Mouse (Mus musculus) kidney, embryonic 14.5 days (tissue): ENCODE results near the gene Dtx1. TPM values are rescaled to one million over a fixed set of nuclear protein-coding genes. Genes with fewer than 3 reads are reported as not detected.

Experiments used
- ATAC-seq: fragments of 200-750 bp; cut with Nextera tagmentation; 2 replicates; pipeline ENCODE4 v1.8.0; 2017; ENCODE audit warnings: moderate number of reproducible peaks, mild to moderate bottlenecking, moderate TSS enrichment, moderate library complexity; ENCODE audit not compliant: low FRiP score, low TSS enrichment
- H3K27ac ChIP-seq: fragments of 300-500 bp; sonication (generic); 2 replicates; pipeline ENCODE4 v1.5.1; 2014; ENCODE audit warnings: low read depth, mild to moderate bottlenecking, low read length, moderate library complexity, mixed read lengths
- H3K27me3 ChIP-seq: fragments of 300-500 bp; sonication (generic); 2 replicates; pipeline ENCODE4 v1.6.1; 2014; ENCODE audit warnings: mild to moderate bottlenecking, low read length; ENCODE audit not compliant: control insufficient read depth, insufficient read depth
- H3K36me3 ChIP-seq: fragments of 300-500 bp; sonication (generic); 2 replicates; pipeline ENCODE4 v1.6.1; 2014; ENCODE audit warnings: low read length, mixed read lengths; ENCODE audit not compliant: control insufficient read depth, insufficient read depth
- H3K4me1 ChIP-seq: fragments of 300-500 bp; sonication (generic); 2 replicates; pipeline ENCODE4 v1.6.1; 2014; ENCODE audit warnings: low read length, mixed read lengths; ENCODE audit not compliant: control insufficient read depth, insufficient read depth
- H3K4me2 ChIP-seq: fragments of 300-500 bp; sonication (generic); replicated peaks from 2 replicates; pipeline ENCODE4 v1.6.1; 2014; ENCODE audit warnings: low read depth, mild to moderate bottlenecking, low read length
- H3K4me3 ChIP-seq: fragments of 300-500 bp; sonication (generic); 2 replicates; pipeline ENCODE4 v1.5.1; 2014; ENCODE audit warnings: mild to moderate bottlenecking, low read length
- H3K9ac ChIP-seq: fragments of 300-500 bp; sonication (generic); 2 replicates; pipeline ENCODE4 v1.6.1; 2014; ENCODE audit warnings: low read depth, mild to moderate bottlenecking, low read length, moderate library complexity
- H3K9me3 ChIP-seq: fragments of 300-500 bp; sonication (generic); 2 replicates; pipeline ENCODE4 v1.6.1; 2016; ENCODE audit warnings: low read length; ENCODE audit not compliant: control insufficient read depth
- WGBS: fragments of 180-500 bp; shearing (Covaris S2); extraction: QIAGEN DNeasy Blood & Tissue Kit; methylation state at CpG from one replicate; pipeline ENCODE4 v1.1.7; 2014; 5-methylcytosine and 5-hydroxymethylcytosine counted together
- polyA plus RNA-seq: library from polyadenylated mRNA; unstranded; fragments of >200 nt; fragmentation: Nextera tagmentation; extraction: Ambion mirVana; gene quantifications from 2 replicates; pipeline ENCODE4 v1.2.1, GENCODE M21; 2014

Dtx1 gene
- polyA plus RNA-seq, 1 experiment from 2014 or later: 7.3 TPM

- 34% methylated on average over 21 of the region's 21 CpGs for WGBS
- peak overlapping the region; percentile 2; the same call in 1 of the 2 replicates for H3K4me2 ChIP-seq
- H3K9me3 ChIP-seq: no peaks in the 10 kb centered on the region
- H3K4me1 ChIP-seq: peaks cover 5% of the 10 kb centered on the region; the same call in 1 of the 2 replicates
- H3K27me3 ChIP-seq: peaks cover 2% of the 10 kb centered on the region; the same call in 1 of the 2 replicates
- ATAC-seq: peak; percentile 43
- H3K27ac ChIP-seq: no peak overlapping the region
- no peak overlapping the region for H3K4me3 ChIP-seq
- H3K36me3 ChIP-seq: no peaks in the 10 kb centered on the region
- H3K9ac ChIP-seq: no peak overlapping the region
Observed at GRCm38 (mm10) chr5:120674229-120675145, 37.2 kb downstream of the Dtx1 start.

GRCm38 (mm10) chr5:120673626-120674025, 38.1 kb downstream of the Dtx1 start:
- 5% methylated on average over 12 of the region's 12 CpGs for WGBS
- H3K4me1 ChIP-seq: no peaks in the 10 kb centered on the region
- H3K9me3 ChIP-seq: no peaks in the 10 kb centered on the region
- ATAC-seq: no peak
- no peak overlapping the region for H3K4me2 ChIP-seq
- no peak overlapping the region for H3K27ac ChIP-seq
- no peaks in the 10 kb centered on the region for H3K36me3 ChIP-seq
- no peak overlapping the region for H3K9ac ChIP-seq
- H3K4me3 ChIP-seq: no peak overlapping the region
- H3K27me3 ChIP-seq: no peaks in the 10 kb centered on the region

DNA sequence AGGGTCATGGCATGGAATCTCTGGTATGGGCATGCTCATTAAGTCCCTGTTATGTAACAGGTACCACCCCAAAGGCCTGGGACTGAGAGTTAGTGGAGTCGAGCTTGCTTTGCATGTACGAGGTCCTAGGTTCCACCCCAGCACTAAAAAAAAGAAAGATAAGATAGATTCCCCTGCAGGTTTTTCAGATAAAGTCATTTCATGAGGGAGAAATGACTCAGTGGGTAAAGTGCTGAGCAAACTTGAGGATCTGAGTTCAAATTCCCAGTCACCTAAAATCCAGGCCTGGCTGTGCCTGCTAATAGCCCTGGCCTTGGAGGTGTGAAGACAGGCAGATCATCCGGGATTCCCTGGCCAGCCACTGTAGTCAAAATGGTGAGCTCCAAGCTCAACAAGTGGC, 39.9 kb downstream of the Dtx1 start:
- no peak overlapping the region for H3K4me3 ChIP-seq
- no peaks in the 10 kb centered on the region for H3K36me3 ChIP-seq
- H3K4me2 ChIP-seq: no peak overlapping the region
- no peak for ATAC-seq
- H3K27ac ChIP-seq: no peak overlapping the region
- WGBS: 83% methylated on average over 3 of the region's 3 CpGs
- H3K4me1 ChIP-seq: no peaks in the 10 kb centered on the region
- no peaks in the 10 kb centered on the region for H3K27me3 ChIP-seq
- no peaks in the 10 kb centered on the region for H3K9me3 ChIP-seq
- H3K9ac ChIP-seq: no peak overlapping the region

DNA sequence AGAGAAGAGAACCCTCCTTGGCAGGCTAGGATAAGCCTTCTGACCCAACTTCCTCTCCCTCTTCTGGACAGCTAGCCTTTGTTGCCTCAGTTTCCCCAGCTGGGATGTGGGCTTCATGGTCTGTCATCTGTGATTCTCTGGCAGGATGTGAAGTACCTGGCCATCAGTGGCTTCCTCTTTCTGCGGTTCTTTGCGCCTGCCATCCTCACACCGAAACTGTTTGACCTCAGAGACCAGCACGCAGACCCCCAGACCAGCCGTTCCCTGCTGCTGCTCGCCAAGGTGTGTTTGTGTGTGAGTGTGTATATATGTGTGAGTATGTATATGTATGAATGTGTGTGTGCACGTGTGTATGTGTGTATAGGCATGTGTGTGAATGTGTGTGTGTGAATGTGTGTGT, 41.6 kb downstream of the Dtx1 start:
- no peak for ATAC-seq
- Histone ChIP-seq H3K27me3 (no peaks in the 10 kb centered on the region; the same call in 1 of the 2 replicates), H3K9ac (no peak overlapping the region), H3K27ac (no peak overlapping the region), H3K4me3 (no peak overlapping the region), H3K4me1 (no peaks in the 10 kb centered on the region), H3K9me3 (no peaks in the 10 kb centered on the region), H3K4me2 (no peak overlapping the region), H3K36me3 (no peaks in the 10 kb centered on the region)
- 88% methylated on average over 7 of the region's 7 CpGs for WGBS

DNA sequence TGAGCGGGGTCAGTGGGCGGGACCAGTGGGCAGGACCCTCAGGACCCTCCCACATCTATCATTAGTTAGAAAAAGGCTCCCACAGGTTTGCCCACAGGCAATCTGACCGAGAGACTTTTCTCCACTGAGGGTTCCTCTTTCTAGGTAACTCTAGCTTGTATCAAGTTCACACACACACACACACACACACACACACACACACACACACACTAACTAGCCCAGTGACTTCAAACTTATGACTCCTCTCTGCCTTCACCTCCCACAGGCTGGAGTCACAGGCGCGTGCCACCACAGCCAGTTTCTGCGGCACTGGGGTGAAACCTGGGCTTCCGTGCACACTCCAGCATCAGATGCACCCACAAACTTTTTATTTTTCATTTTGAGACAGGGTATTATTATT, 43.0 kb downstream of the Dtx1 start:
- H3K9ac ChIP-seq: no peak overlapping the region
- no peak overlapping the region for H3K27ac ChIP-seq
- no peak overlapping the region for H3K4me3 ChIP-seq
- H3K27me3 ChIP-seq: no peaks in the 10 kb centered on the region; the same call in 1 of the 2 replicates
- H3K36me3 ChIP-seq: no peaks in the 10 kb centered on the region
- H3K4me2 ChIP-seq: no peak overlapping the region
- no peak for ATAC-seq
- 70% methylated on average over 7 of the region's 7 CpGs for WGBS
- no peaks in the 10 kb centered on the region for H3K9me3 ChIP-seq
- H3K4me1 ChIP-seq: no peaks in the 10 kb centered on the region

DNA sequence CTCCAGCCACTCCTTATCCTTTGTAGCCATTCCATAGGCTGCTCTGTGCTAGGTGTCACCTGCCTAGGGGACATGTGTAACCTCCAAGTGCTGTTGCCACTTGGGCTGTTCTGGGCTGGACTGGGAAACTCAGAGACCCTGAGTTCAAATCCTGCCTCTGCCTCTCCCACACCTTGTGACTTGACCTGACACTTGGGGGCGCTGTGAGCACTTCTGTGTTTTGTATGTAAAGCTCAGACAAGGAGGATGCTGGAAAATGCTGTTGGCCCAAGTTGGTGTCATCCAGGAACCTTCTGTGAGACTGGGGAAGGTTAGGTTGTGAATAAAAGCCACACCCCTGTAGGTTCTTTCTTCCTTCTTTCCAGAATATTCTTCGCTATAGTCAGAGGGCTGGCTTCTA, 46.8 kb downstream of the Dtx1 start:
- Histone ChIP-seq H3K27me3 (no peaks in the 10 kb centered on the region; the same call in 1 of the 2 replicates), H3K27ac (no peak overlapping the region), H3K36me3 (no peaks in the 10 kb centered on the region), H3K9ac (no peak overlapping the region), H3K4me3 (no peak overlapping the region), H3K9me3 (no peaks in the 10 kb centered on the region), H3K4me1 (no peaks in the 10 kb centered on the region), H3K4me2 (no peak overlapping the region)
- ATAC-seq: no peak
- 56% methylated on average over 2 of the region's 2 CpGs for WGBS

DNA sequence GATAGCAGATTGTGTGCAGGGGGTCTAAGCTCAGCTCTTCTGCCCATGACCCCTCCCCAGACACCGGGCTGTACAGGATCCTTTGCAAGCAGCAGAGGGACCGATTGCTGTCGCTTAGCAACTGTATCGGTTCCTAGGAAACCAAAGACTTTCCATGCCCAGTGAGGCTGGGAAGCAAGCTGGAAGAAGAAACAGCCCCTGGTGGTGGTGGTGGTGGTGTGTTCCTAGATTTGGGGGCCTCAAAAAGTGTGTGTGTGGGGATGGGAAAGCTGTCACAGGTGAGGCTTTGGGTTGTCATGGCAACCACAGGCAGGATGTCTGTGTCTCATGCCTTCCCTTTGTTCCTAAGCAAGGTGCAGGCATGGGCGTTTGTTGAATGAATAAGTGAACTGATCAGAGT, 50.9 kb downstream of the Dtx1 start:
- H3K4me2 ChIP-seq: no peak overlapping the region
- ATAC-seq: no peak
- H3K4me3 ChIP-seq: no peak overlapping the region
- no peaks in the 10 kb centered on the region for H3K4me1 ChIP-seq
- no peak overlapping the region for H3K9ac ChIP-seq
- 57% methylated on average over 5 of the region's 5 CpGs for WGBS
- H3K9me3 ChIP-seq: no peaks in the 10 kb centered on the region
- H3K36me3 ChIP-seq: no peaks in the 10 kb centered on the region
- no peaks in the 10 kb centered on the region for H3K27me3 ChIP-seq
- H3K27ac ChIP-seq: no peak overlapping the region

DNA sequence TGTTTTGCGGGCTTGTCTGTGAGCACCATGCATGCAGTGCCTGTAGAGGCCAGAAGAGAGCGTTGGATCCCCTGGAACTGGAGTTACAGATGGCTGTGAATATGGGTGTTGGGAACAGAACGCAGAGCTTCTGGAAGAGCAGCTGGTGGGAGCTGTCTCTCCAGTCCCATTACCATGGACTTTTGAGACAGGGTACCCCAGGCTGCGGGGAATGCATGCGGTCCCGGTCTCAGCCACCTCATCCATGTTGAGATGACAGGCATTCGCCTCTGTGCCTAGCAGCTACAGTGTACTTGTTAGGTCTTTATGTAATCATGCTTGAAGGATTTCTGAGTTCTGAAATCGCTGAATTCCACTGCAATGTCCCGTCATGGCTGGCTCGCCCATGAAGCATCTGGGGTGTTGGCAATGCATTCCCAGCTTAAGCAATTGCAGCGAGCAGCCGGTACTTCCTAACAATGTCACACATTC, 55.4 kb downstream of the Dtx1 start:
- 86% methylated on average over 12 of the region's 12 CpGs for WGBS
- Histone ChIP-seq H3K4me2 (no peak overlapping the region), H3K36me3 (no peaks in the 10 kb centered on the region), H3K4me1 (no peaks in the 10 kb centered on the region), H3K27ac (no peak overlapping the region), H3K9ac (no peak overlapping the region), H3K9me3 (no peaks in the 10 kb centered on the region), H3K27me3 (no peaks in the 10 kb centered on the region), H3K4me3 (no peak overlapping the region)
- no peak for ATAC-seq

- H3K4me2 ChIP-seq: no peak overlapping the region
- no peaks in the 10 kb centered on the region for H3K36me3 ChIP-seq
- ATAC-seq: no peak
- no peak overlapping the region for H3K27ac ChIP-seq
- no peak overlapping the region for H3K4me3 ChIP-seq
- no peak overlapping the region for H3K9ac ChIP-seq
- H3K27me3 ChIP-seq: peaks cover 15% of the 10 kb centered on the region
- H3K9me3 ChIP-seq: no peaks in the 10 kb centered on the region
- WGBS: 89% methylated on average over 2 of the region's 2 CpGs
- H3K4me1 ChIP-seq: peaks cover 3% of the 10 kb centered on the region; the same call in 1 of the 2 replicates
Observed at GRCm38 (mm10) chr5:120653873-120654272, 57.9 kb downstream of the Dtx1 start.
